Mouse (Mus musculus): ENCODE data around the gene Cd6.

Cd6 gene

DNA sequence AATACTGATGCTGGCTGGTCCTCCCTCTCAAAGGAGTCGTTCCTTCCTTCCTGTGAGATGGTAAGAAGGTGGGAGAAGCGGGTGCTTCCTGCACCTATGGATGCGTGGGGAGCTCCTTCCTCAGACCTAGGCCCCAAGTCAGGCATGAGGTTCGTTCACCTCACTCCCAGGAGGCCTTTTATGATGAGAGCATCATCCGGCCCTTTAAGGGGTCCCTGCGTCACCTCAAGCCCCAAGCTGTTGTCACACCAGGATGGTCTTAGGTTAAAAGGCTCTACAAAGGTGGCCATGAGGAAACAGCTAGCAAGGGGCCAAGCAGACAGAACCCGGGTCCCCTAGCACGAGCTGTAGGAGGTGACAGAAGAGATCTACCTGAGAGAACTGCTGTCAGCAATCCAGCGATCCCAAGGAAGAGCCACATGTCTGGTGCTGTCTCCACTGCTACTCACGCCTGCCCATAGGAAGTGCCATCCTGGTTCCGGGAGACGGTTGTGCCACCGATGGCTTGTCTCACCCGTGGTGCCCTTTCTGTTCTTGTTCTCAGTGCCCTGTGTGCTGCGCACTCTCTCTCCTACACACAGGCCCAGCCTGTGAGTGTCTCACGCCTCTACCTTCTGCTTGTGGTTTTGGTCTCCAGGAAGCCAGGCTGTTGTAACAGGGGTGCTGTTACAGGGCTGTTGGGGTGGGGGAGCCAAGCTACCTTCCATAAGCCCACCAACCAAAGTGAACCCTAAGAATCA, at the start of gene Cd6:
Cd6 (minus strand) TSS at position 623 of the 740 bp plus-strand sequence.
- no peak for DNase-seq

DNA sequence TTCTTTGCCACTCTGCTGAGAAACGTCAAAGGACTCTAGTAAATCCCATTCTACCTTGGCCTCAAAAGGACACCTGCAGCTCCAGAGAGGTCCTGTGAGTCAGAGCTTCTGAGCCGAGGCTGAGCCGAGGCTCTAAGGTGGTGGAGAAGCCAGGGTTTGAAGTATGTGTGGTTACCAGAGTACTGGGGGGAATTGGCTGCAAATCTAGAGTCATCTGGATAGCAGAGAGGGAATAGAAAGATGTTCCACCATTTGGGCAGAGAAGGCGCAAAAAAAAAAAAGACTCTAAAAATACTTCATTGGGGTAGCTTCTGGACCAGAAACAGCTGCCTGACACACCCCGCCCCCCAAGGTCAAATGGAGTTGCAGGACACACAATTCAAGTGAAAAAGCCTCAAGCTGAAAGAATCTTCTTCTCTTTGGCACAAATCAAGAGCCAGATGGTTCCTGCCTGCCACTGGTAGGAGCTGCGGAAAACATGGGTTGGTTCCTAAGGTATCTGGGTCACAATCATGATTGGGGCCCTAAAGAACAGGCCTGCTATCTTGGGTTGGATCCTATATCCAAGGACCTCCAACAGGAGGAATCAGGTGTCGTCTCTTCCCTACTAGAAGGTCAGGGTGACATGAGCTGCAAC, 48.5 kb upstream of the Cd6 start:
- DNase-seq = peak; percentile 76 to 81

DNA sequence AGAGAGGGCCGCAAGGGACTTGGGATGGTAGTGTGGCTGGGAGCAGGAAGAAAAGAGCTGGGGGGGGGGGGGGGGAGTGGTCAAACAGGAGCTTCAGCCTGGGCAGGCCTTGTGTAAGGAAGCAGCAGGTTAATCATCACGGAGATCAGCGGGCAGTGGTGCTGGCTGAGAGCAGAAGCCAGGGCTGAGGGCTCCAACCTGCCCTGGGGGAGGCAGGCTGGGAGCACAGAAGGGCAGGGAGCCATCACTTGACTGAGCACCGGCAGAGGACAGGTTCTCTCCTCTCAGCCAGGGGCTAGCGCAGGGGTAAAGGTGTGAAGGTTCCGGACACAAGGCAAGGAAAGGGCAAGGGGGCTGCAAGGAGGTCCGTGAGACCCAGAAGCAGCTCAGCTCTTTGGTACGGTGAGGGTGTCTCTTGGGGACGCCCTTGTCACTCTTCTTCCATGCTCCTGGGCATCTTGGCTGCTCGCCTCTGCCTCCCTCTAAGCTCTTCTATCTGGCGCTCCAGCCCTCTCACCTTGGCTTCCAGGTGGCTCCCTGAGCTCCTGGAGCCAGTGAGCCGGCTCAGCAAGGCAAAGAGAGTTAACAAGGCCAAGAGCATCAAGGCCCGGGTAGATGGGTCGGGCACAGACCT, 41.6 kb upstream of the Cd6 start:
- no peak for DNase-seq

DNA sequence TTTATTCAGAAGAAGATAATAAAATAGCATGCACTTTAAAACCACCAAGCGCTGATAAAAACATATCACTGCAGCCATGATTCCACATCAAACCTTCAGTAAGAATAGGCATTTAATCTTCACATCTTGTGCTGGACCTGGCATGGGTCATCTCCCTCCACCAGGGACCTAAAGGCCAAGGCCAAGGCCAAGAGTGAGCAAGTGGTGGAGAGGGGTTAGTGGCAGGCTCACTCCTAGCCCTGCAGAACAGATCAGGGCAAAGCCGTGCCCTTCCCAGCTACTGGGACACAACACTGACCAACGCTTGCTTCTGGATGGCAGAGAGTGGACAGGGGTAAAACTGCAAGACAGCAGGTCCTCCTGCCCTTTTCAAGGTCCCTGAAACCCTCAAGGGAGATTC, 40.8 kb upstream of the Cd6 start:
- DNase-seq = no peak

DNA sequence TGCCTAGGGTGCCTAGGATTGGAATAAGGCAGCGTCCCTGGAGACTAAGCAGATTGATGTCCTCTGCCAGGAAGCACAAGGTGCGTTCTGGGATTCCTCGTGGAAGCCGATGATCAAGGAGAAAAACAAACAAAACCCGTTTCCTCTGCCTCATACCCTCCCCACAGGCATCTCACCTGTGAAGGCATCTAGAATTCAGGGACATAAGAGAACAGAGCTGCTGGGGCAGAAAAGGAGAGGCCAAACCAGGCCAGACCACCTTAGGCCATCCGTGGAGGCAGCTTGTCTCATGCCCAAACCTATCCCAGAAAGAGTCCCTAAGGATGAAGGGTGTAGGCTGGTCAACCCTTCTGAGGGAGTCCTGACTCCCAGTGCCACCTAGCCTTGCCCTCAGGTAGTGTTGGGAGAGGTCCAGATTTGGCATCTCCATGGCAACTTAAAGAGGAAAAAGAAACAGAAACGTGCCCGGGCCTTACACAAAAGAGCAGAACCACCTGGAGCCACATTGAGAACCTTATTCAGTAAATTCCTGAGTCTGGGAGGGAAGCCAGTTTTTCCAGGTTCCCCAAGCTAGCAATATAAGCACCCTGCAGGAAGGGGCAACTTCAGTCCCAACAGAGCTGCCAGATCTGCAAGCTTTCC, 40.1 kb upstream of the Cd6 start, which contains the start of gene Tmem132a:
Tmem132a (minus strand) TSS at position 55 of the 642 bp plus-strand sequence.
- DNase-seq = peak; percentile 71 to 79

DNA sequence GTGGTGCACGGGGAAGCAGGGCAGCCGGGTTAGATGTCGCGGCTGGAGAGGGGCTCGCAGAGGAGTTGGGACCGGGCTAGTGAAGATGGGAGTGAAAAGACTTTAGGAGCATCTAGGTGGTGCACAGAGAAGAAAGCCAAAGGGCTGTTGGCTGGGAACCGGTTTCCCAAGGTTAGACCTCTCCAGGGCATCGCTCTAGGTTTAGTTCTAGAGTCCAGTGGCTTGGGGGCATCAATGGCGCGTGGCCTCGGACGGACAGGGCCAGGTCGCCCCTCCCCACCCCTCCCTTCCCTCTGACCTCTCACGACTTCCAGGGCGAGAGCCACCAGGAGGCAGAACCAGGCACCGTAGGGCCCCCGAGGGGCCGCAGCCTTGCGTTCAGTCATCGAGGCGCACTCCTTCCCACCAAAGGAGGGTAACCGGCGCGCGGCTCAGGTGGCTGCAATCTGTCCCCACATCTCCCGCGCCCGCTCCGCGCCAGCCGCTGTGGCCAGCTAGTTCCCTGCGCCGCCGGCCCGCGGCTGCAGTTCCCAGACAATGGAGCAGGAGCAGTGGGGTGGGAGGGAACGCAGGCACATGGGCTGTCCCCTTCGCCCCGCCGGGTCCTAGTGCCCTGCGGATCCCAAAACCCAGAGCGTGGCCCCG, 39.5 kb upstream of the Cd6 start:
- peak; percentile 93 to 95 for DNase-seq

DNA sequence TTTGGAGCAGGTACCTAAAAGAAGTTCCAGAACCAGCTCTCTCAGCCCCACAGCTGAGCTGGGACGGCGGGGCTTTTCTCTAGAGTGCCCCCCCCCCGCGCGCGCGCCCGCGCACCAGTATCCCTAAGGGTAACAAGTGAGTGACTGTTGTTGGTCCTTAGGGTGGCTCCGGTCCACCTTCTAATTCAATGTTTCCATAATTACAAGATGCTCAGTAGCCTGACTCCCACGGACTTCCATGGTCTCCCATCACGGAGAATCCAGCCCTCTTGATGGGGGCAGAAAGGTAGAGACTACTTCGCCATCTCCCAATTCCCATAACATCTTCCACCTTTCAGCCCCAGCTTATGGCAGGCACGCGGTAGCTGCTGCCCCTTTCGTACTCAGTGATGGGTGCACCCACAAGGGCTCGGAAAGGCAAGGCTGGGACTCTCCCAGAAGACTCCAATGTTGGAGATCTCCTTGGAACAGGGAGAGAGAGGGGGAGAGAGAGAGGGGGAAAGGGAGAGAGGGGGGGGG, 38.8 kb upstream of the Cd6 start:
- peak; percentile 56 to 65 for DNase-seq

DNA sequence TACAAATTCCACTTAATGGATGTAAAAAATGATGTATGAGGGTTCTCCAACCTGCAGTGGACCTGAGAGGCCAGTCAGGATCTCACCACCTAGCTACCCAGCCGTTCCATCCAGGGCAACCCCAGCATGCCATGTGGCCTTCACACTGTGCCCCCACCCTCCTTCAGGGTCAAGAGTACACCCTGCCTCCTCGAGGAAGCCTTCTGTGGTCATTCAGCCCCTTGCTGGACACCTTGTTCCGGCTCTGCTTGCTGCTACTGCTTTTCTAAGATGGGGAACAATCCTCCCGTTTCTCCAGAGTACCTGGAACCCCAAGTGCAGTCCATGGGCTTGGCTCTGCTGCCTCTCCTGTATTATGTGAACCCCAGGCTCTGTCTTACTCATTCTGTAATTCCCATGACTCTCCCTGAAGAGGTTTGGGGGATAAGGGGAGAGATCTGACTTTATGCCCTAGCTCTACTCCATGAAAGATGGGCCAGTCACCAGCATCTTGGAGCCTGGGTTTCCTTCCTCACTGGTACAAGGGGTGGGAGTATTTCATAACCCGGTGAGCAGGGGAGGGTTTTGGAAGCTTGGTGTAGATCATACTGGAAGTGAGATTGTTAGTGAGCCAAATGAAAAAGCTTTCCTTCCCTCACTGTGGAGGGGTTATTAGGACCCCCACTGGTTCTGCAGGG, 38.2 kb upstream of the Cd6 start:
- no peak for DNase-seq

DNA sequence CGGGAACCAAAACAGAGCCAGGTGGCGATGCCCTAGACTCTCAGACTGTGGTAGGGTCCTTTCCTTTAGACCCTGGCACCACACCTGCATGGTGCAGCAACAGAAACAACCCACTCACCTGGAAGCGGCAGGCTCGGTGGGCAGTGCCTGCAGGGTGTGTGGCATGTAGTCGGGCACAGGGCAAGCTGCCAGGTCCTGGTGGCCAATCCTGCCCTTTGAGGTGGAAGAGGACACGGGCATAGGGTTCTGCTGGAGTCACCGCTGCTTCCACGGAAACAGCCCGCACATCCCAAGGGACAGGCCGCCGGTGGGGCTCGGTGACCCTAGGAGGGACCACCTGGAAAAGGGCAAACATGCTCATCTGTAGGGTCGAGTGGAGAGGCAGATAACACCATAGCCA, 36.5 kb upstream of the Cd6 start:
- DNase-seq = peak; percentile 71 to 78

DNA sequence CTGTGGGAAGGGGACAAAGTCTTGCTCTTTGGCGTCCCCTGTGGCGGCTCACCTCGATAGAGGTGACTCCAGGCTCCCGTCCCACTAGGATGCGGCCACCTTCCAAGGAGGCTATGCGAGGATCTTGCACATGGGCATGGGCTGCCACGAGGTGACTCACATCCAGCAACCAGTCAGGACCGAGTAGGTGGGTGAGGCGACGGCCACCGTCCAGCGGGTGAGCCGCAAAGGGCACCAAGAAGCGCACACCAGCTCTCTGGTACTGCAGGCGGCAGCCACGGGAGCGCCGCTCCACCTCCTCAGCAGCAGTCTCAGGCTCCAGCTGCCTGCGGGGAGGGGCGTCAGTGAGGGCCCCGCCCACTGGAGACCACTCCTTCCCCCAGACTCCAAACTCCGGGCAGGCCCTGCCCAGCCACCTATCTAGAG, 30.2 kb upstream of the Cd6 start:
- no peak for DNase-seq

DNA sequence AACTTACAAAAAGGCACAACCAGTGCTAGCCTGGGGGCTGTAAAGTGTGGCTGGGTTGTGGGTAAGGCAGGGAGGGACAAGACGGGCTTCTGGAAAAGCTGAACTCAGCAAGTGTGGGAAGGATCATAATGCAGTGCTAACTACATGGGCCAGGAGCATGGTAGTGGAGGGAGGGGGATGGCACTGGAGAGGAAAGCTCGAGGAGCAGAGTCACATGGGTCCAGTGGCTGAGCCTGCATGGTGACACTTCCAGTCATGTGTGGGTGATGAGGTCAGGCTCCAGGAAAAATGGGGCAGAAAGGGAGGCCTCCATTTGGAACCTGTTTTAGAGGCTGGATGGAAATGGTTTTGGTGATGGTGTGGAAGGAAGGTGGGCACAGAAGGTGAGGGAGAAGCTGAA, 26.7 kb upstream of the Cd6 start:
- no peak for DNase-seq

DNA sequence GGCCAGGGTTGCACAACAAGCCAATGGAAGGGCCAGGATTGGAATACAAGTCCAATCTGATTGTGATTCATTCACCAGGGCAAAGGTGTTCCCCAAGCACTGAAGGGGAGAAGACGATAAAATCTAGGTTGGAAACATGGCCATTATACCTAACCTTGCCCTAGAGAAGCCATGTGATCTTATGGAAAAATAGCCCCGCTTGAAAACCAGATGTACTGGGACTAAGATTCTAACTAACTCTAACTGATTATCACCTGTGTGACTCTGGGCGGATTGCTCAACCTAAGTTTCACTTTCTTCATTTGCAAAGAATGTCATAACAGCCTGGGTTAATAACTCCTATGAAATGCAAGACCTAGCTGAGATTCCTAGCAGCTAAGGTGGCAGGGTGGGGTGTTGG, 25.6 kb upstream of the Cd6 start:
- no peak for DNase-seq

DNA sequence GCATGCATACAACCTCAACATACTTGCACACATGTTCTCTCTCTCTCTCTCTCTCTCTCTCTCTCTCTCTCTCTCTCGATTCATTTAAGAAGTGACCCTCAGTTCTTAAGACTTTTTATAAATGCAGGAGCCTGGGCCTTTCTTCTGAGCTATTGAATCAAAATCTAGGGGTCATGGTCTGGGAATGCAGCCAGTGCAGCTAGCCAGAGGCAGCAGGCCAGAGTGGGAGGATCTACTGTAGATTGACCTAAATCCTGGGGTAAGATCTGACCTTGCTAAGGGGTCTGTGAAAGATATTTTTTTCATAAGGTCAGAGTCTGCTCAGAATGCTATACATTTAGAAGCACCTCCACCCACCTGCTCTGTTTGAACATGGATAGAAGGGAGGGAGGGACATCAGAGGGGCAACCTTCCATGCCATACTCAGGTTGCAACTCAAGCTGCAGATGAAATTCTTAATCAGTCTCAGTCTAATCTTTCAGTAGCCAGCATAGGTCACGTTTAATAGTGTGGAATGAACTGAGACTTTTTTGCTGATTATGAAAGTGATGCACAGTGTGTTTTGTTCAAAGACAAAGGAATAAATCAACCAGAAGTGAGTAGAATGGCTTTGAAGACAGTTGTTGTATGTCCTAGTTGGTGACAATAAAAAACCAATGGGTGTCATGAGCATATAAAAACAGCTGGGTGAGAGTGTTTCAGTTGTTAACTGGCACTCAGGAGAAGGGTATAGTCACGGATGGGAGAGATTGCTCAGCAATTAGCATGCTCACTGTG, 17.6 kb upstream of the Cd6 start:
- DNase-seq = peak; percentile 70 to 76

DNA sequence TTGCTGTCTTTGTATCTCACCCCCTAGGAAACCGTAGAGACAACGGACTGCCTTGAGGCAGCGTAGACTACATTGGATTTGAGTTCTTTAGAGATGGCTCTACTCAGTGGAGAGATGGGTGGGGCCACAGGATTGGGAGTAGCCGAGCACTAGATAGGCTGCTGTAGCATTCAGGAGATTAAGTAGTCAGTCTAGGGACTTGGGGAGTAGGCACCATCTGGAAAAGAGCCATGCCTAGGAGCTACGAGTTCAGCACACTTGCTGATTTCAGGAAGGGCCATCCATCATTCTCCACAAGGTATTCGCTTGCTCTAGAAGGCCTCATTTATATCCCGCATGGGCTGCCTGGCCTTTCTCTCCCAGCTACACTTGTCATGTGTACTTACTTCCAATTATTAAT, 16.3 kb upstream of the Cd6 start:
- DNase-seq = no peak

DNA sequence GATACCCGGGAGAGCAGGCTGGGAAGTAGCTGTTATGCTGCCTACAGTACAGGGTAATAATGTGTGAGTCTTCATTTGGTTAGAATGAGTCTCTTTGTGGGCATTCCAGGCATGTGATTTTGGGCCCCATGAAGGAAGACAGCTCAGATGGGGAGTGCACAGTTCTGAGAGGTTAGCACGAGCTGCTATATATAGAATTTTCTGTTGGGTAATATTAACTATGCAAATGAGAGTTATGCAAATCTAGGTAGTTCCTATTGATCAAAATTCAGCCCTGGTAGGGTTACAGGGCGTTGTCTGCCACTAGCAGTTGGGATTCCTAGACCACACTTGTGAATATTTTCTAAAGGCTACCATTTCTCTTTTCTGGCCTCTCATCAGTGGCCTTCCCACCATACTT, 15.6 kb upstream of the Cd6 start:
- no peak for DNase-seq

DNA sequence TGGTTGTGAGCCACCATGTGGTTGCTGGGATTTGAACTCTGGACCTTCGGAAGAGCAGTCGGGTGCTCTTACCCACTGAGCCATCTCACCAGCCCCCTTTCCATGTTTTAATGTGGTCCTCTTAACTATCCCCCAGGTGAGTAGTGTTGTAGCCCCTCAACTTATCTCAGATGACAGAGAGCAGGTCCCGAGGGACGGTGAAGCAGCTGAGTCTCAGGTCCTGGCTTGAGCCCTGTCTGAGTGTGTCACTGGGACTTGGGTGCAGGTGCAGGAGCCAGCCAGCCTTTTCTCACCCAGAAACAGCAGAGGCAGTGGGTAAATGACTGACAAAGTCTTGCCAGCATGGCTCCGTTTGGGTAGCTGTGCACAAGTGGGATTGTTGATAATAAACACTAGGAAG, 14.3 kb upstream of the Cd6 start:
- DNase-seq = no peak

DNA sequence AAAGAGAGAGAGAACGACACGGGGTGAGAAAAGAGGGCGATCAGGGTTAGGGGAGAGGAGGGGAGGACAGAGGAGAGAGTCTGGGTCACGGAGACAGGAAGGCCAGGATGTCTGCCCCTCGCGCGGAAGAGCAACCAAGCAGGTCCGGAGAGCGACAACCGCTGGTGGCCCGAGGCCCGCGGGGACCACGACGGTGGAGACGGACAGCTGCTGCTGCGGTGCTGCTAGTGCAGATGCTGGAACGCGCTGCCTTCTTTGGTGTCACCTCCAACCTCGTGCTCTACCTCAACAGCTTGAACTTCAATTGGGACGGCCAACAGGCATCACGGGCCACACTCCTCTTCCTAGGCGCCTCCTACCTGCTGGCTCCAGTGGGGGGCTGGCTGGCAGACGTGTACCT, 13.1 kb upstream of the Cd6 start:
- DNase-seq = no peak

DNA sequence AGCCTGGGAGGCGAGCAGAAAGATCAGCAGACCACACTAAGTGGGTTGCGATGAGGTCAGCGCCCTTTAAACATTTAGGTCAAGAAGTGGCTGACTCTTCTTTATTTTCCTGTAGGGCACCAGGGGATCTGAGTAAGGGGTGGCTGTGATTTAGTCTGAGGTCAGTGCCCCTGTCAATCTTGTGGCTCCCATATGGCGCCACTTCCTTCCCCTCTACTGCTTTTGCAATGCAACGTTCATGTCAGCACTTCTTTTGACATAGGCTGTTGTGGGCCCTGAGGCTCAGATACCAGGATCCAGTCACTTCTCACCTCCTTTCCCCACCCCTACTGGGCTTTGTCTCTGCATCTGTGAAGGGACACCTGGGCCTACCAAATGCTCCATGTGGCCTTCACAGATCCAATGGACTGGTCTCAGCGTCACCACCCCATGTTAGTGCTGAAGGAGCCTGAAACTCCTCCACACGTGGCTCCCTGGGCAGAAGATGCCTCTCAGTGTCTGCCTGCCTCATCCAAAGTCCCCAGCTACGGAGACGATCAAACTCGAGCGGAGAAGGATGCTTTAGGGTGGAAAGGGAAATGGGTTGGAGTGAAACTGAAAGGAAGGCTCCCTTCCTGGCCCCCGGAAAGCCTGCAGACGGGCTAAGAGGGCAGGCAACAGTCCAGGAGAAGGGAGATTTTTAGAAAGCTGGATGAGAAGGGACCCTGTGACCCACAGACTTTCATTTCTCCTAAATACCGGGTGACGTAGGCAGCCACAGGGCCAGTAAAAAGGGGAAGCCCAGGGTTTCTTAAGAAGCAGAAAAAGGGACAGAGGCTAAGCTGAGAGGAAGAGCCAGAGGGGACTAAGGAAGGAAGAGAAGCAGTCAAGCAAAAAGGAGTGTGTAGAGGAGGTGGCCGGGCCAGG, 12.1 kb upstream of the Cd6 start:
- no peak for DNase-seq

DNA sequence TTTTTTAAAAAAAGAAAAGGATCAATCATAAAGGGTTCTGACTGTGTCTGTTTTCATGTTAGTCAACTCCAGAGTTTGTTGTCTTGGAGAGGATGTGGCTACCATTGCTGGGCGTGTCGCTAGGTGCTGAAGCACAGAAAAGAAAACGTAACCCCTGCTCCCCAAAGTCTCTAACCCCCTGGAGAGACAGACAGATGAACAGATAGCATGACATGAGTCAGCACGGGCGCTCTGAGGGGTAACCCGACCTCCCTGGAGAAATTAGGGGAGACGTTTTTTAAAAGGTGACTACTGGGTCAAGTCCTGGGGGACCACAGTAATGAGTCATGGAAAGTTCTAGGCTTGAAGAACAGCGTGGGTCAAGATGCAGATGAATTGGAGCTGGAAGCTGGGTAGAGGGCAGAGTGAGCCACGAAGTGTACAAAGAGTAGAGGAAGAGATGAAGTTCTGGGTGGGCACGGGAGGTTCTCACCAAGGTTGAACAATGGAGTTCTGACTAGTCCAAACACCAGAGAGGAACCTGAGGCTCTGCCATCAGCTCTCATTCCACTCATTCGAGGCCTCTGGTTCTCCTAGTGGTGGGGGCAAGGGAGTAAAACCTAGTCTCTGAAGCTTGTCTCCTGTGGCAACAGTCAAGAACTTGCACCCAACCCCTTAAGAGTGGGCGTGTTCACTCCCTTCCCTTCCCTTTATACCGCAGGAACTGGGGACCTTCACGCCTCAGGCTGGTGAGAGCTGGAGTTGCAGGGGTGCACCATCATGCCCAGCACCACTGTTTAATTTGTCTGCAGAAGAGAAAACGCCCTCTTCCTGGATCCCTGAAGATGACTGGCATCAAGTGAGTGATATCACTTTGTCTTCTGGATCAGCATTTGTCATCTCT, 9.4 kb upstream of the Cd6 start, which contains the start of gene Slc15a3:
Slc15a3 (plus strand) TSS at position 718 of the 883 bp plus-strand sequence.
- no peak for DNase-seq

Data from cerebellum, postnatal 10 days (tissue).